Mouse (Mus musculus): ENCODE results near the gene Shc4.

- no peak for TF ChIP-seq GABPA (IDR thresholded peaks at IDR 0.05; ENCODE audit: insufficient replicate concordance, low read depth, low read length)
- no peak for TF ChIP-seq CTCF (conservative IDR thresholded peaks at IDR 0.05 in 1 of 2, IDR thresholded peaks at IDR 0.05 in 1 of 2; ENCODE audit: low read depth in 2 of 2, low read length in 2 of 2)
- no peak for TF ChIP-seq KAT2A (IDR thresholded peaks at IDR 0.05; ENCODE audit: insufficient replicate concordance, low read length)
- TF ChIP-seq POLR2A (IDR thresholded peaks at IDR 0.05; ENCODE audit: low read depth, low read length) = no peak
- no peak for TF ChIP-seq ZC3H11A (IDR thresholded peaks at IDR 0.05; ENCODE audit: low read depth, low read length)
- TF ChIP-seq TCF12 (IDR thresholded peaks at IDR 0.05; ENCODE audit: low read depth, low read length) = no peak
- TF ChIP-seq EP300 (IDR thresholded peaks at IDR 0.05; ENCODE audit: low read length) = no peak
- no peak for TF ChIP-seq HCFC1 (IDR thresholded peaks at IDR 0.05; ENCODE audit: low read depth, low read length)
- TF ChIP-seq POLR2AphosphoS2 (IDR thresholded peaks at IDR 0.05; ENCODE audit: low read depth, low read length) = no peak
- TF ChIP-seq USF1 (IDR thresholded peaks at IDR 0.05; ENCODE audit: low read depth, low read length) = no peak
These were observed 63.3 kb downstream of the Shc4 start for GRCm38 (mm10) chr2:125660537-125661130.

All from CH12.LX (cell line).